Mouse (Mus musculus) C2C12 (cell line): ENCODE measurements at regions not wholly inside any gene's neighbourhood (a gene's known extent, or its start where the extent isn't known, plus 50 kb on each side); places are given as distances from the start of the nearest gene placed in this dataset.

Experiments used
- H3K27me3 ChIP-seq: one replicate; pipeline ENCODE4 v1.6.1; 2011; ENCODE audit not compliant: control insufficient read depth, insufficient read depth, insufficient read length
- H3K36me3 ChIP-seq: one replicate; pipeline ENCODE4 v1.6.1; 2011; ENCODE audit not compliant: control insufficient read depth, insufficient read depth
- H3K4me3 ChIP-seq: one replicate; pipeline ENCODE4 v1.5.1; 2011; ENCODE audit warnings: mild to moderate bottlenecking, control low read depth; ENCODE audit not compliant: poor library complexity, insufficient read depth, severe bottlenecking
- H3K79me2 ChIP-seq: one replicate; pipeline ENCODE4 v1.6.1; 2011; ENCODE audit not compliant: control insufficient read depth, insufficient read depth
- H3K79me3 ChIP-seq: one replicate; pipeline ENCODE4 v1.6.1; 2011; ENCODE audit warnings: low read depth, control low read depth
- H3ac ChIP-seq: one replicate; pipeline ENCODE3; 2011; ENCODE audit warnings: low read depth; ENCODE audit not compliant: control insufficient read depth, insufficient read length
- CEBPB ChIP-seq: IDR thresholded peaks from one replicate; pipeline ENCODE4 v1.6.1; 2011; ENCODE audit warnings: low read depth, mild to moderate bottlenecking, control low read depth, moderate library complexity
- CTCF ChIP-seq: IDR thresholded peaks from one replicate; pipeline ENCODE4 v1.5.1; 2011; ENCODE audit not compliant: control insufficient read depth, insufficient read depth, insufficient read length
- FOSL1 ChIP-seq: IDR thresholded peaks from one replicate; pipeline ENCODE4 v1.8.0; 2011; ENCODE audit warnings: mild to moderate bottlenecking, low read length; ENCODE audit not compliant: poor library complexity, insufficient read depth, severe bottlenecking
- MAX ChIP-seq: IDR thresholded peaks from one replicate; pipeline ENCODE4 v1.6.1; 2011; ENCODE audit warnings: mild to moderate bottlenecking, control low read depth
- MYOD1 ChIP-seq: IDR thresholded peaks from one replicate; pipeline ENCODE4 v1.6.1; 2011; ENCODE audit warnings: low read depth; ENCODE audit not compliant: control insufficient read depth, insufficient read length
- MYOG ChIP-seq: IDR thresholded peaks from one replicate; pipeline ENCODE4 v1.6.1; 2011; ENCODE audit not compliant: control insufficient read depth, insufficient read length; ENCODE audit errors: extremely low read depth
- USF1 ChIP-seq: IDR thresholded peaks from one replicate; pipeline ENCODE4 v1.6.1; 2011; ENCODE audit warnings: low read depth, mild to moderate bottlenecking, control low read depth, moderate library complexity

DNA sequence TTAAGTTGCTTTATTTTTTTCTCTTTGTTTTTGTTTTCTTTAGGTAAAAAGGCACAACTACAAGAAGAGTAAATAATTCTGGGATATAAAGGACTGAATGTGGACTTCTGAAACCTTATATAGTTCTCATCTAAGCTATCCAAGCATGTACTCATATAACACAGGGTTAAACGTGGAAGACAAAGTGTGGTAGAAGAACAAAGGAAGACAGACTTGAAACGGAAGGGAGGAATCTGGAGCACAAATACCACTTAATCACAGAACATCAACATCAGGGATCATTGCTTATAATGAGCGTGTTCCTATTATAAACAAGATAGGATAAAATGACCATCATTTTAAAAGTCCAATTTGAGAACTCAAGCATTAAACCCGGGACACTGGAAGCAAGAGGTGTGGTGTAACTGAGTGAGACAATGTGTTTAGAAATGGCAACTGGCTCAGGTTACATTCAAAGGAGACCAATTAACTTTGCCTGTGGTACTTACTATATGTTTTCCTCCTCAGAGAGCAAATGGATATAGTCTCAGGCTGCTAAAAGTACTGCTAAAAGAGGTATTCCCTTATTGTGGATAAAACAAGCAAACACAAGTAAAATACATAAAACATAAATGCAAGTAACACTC is 96.1 kb upstream of the Hdgfl1 start:
- no peak overlapping the region for H3K4me3 ChIP-seq
- no peaks in the 10 kb centered on the region for H3K79me2 ChIP-seq
- no peaks in the 10 kb centered on the region for H3K27me3 ChIP-seq
- TF ChIP-seq CEBPB: no peak
- no peak for TF ChIP-seq MAX
- TF ChIP-seq CTCF: no peak
- TF ChIP-seq USF1: no peak
- no peak for TF ChIP-seq MYOD1
- no peak for TF ChIP-seq FOSL1
- TF ChIP-seq MYOG: no peak
- H3K79me3 ChIP-seq: no peaks in the 10 kb centered on the region
- H3K36me3 ChIP-seq: no peaks in the 10 kb centered on the region
- H3ac ChIP-seq: no peak overlapping the region

DNA sequence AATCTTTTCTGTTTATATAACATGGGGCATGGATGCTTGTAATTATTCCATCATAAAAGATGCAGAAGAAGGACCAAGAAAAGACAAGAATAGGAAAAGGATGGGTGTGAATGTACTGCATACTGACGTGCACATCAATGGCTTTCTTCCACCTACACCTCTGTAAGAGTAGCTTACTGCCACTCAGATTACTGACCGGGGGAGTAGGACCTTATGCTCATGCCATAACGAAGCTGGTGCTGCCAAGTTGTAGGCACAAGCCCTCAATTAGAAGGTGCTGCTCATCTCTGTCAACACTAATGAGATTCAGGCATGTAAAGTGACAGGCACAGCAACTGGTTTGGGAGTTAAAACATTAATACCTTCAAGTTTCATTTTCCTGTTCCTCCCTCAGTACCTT is 97.8 kb upstream of the Hdgfl1 start:
- no peaks in the 10 kb centered on the region for H3K79me2 ChIP-seq
- no peaks in the 10 kb centered on the region for H3K27me3 ChIP-seq
- no peaks in the 10 kb centered on the region for H3K79me3 ChIP-seq
- TF ChIP-seq FOSL1 (no peak), MYOD1 (no peak), USF1 (no peak), CTCF (no peak), MAX (no peak)
- H3K36me3 ChIP-seq: no peaks in the 10 kb centered on the region
- H3K4me3 ChIP-seq: no peak overlapping the region
- H3ac ChIP-seq: no peak overlapping the region

DNA sequence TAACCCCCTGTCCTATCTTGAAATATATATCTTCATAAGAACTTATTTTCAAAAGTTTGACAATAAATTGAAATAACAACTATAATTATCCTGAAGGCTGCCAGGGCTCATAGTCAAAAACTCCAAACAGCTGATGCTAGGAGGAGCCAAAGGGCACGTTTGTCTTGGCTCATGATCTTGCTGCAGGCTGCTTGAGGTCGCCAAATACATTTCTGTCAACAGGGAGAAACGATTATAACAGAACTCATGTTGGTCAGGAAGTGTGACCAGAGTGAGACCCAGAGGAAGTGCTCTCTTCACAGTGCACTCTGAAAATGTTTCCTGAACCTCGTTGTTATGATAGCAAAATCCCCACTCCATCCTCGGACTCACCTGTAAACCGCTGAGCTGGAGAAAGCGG is 140.9 kb upstream of the Prl start:
- Histone ChIP-seq H3ac (no peak overlapping the region), H3K36me3 (no peaks in the 10 kb centered on the region), H3K79me2 (no peaks in the 10 kb centered on the region), H3K79me3 (no peaks in the 10 kb centered on the region), H3K4me3 (no peak overlapping the region), H3K27me3 (no peaks in the 10 kb centered on the region)
- TF ChIP-seq MAX (no peak), MYOG (no peak)

DNA sequence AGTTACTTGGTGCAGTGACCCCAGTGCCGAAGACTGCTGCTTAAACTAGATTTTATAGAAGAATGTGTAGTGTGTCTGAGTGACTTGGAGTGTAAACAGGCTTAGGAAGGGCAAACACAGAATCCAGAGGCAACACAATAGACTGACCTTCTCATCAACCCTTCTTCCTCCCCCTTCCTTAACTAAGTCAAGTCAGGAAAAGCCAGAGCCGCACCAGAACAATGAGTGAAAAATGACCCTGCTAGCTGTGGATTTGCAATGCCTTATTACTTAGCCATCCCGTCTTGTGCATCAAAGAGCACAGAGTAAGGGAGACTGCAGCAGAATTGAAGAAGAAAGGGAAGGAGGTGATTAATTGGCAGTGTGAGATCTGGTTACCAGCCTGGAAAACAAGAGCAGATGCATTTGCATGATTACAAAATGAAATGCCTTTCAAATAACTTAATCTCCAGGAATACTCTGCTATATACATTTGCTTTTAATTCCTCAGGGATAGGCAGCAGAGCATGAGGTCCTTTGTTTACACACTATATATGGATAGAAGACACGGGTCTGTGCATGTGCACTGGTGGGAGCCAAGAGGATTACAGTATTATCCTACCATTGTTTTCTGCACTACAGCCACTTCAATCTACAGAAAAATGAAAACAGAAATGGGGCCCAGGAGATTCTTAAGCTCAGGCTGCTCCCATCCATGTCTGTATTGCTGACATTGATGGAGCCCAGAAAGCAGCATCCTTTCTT is 124.5 kb upstream of the Prl start:
- TF ChIP-seq CEBPB: no peak
- TF ChIP-seq CTCF: no peak
- no peak for TF ChIP-seq MAX
- no peak for TF ChIP-seq MYOD1
- no peak for TF ChIP-seq USF1
- TF ChIP-seq MYOG: no peak
- no peak for TF ChIP-seq FOSL1
- Histone ChIP-seq H3K79me3 (no peaks in the 10 kb centered on the region), H3K4me3 (no peak overlapping the region), H3K27me3 (no peaks in the 10 kb centered on the region), H3K36me3 (no peaks in the 10 kb centered on the region), H3ac (no peak overlapping the region), H3K79me2 (no peaks in the 10 kb centered on the region)

DNA sequence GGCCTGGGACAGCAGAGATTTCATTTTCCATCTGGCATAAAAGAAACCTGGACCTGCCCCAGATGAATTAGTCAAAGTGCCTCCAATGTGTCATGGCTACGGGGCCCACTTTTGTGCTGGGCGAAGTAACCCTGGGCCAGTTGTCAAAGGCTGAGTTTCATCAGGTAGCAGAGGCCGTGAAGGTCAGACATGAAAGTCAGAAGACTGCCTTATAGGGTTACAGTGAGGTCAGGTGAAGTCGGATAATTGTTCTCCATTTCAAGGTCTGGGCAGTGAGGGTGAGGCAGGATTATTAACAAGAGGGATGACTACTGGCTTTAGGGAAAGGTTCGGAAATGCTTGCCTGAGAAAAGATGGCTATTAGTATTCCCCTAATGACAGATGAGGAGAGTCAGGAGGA is 123.5 kb upstream of the Prl start:
- no peaks in the 10 kb centered on the region for H3K79me3 ChIP-seq
- no peaks in the 10 kb centered on the region for H3K36me3 ChIP-seq
- H3K79me2 ChIP-seq: no peaks in the 10 kb centered on the region
- no peak overlapping the region for H3K4me3 ChIP-seq
- no peak overlapping the region for H3ac ChIP-seq
- no peaks in the 10 kb centered on the region for H3K27me3 ChIP-seq
- TF ChIP-seq FOSL1 (no peak), CTCF (no peak), MAX (no peak), MYOD1 (no peak), CEBPB (no peak), USF1 (no peak)

DNA sequence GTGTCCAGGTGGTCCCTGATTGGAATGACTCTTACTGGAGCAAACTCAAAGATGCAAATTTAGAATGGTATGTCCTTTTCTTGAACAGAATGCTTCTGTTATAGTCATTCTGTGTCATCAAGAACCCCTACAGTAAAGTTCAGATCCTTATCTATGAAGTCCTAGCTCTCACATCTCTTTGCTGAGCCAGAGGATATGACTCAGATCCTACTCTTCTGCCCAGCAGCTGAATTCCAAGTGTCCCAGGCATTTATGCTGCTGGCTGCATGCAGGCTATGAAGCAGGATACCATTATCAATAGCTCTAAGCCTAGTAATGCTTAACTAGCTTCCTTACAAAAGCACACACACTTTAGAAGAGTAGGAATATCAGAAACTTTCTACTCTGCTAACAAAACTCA is 116.9 kb upstream of the Prl start:
- TF ChIP-seq FOSL1: peak; percentile 74
- peak; percentile 76 for TF ChIP-seq MYOD1
- TF ChIP-seq CTCF: no peak
- no peak for TF ChIP-seq MYOG
- no peak for TF ChIP-seq USF1
- no peak for TF ChIP-seq CEBPB
- Histone ChIP-seq H3K79me3 (no peaks in the 10 kb centered on the region), H3ac (no peak overlapping the region), H3K27me3 (no peaks in the 10 kb centered on the region), H3K36me3 (no peaks in the 10 kb centered on the region), H3K4me3 (no peak overlapping the region), H3K79me2 (no peaks in the 10 kb centered on the region)
